Mouse (Mus musculus) lung, embryonic 14.5 days (tissue): ENCODE measurements around the gene Cx3cr1. TPM values are rescaled to one million over a fixed set of nuclear protein-coding genes. Genes with fewer than 3 reads are reported as not detected.

Experiments used
- ATAC-seq: fragments of 200-750 bp; cut with Nextera tagmentation; 2 replicates; pipeline ENCODE4 v1.8.0; 2017; ENCODE audit warnings: mild to moderate bottlenecking, moderate TSS enrichment, moderate library complexity; ENCODE audit not compliant: insufficient read depth
- DNase-seq: peaks from one replicate; pipeline ENCODE4 v3.0.0-alpha.2; 2015
- H3K27ac ChIP-seq: fragments of 300-500 bp; sonication (generic); 2 replicates; pipeline ENCODE4 v1.5.1; 2014; ENCODE audit warnings: low read depth, mild to moderate bottlenecking, moderate library complexity
- H3K27me3 ChIP-seq: fragments of 300-500 bp; sonication (generic); 2 replicates; pipeline ENCODE4 v1.6.1; 2014; ENCODE audit warnings: low read length, control low read depth; ENCODE audit not compliant: insufficient read depth
- H3K36me3 ChIP-seq: fragments of 300-500 bp; sonication (generic); 2 replicates; pipeline ENCODE4 v1.6.1; 2014; ENCODE audit warnings: control low read depth; ENCODE audit not compliant: insufficient read depth
- H3K4me1 ChIP-seq: fragments of 300-500 bp; sonication (generic); 2 replicates; pipeline ENCODE4 v1.6.1; 2014; ENCODE audit warnings: antibody characterized with exemption, control low read depth; ENCODE audit not compliant: insufficient read depth
- H3K4me2 ChIP-seq: fragments of 300-500 bp; sonication (generic); 2 replicates; pipeline ENCODE4 v1.6.1; 2014; ENCODE audit warnings: mild to moderate bottlenecking
- H3K4me3 ChIP-seq: fragments of 300-500 bp; sonication (generic); 2 replicates; pipeline ENCODE4 v1.5.1; 2014; ENCODE audit warnings: low read depth, low read length
- H3K9ac ChIP-seq: fragments of 300-500 bp; sonication (generic); 2 replicates; pipeline ENCODE4 v1.6.1; 2014
- H3K9me3 ChIP-seq: fragments of 300-500 bp; sonication (generic); 2 replicates; pipeline ENCODE4 v1.6.1; 2016; ENCODE audit warnings: low read depth, low read length, control low read depth
- CTCF ChIP-seq: IDR thresholded peaks from 2 replicates; pipeline ENCODE4 v1.5.1; 2016; ENCODE audit warnings: antibody characterized with exemption, low read depth
- WGBS: fragments of 180-500 bp; shearing (Covaris S2); extraction: QIAGEN DNeasy Blood & Tissue Kit; methylation state at CpG from one replicate; pipeline ENCODE4 v1.1.7; 2014; 5-methylcytosine and 5-hydroxymethylcytosine counted together
- polyA plus RNA-seq: library from polyadenylated mRNA; unstranded; fragments of >200 nt; fragmentation: Nextera tagmentation; extraction: Ambion mirVana; gene quantifications from 2 replicates; pipeline ENCODE4 v1.2.1, GENCODE M21; 2014

The Cx3cr1 gene
- polyA plus RNA-seq, 1 experiment from 2014 or later, result 9.7 TPM

GRCm38 (mm10) chr9:120054545-120055277 is 15.0 kb downstream of the Cx3cr1 start:
- Histone ChIP-seq H3K27ac (no peak overlapping the region), H3K36me3 (no peaks in the 10 kb centered on the region), H3K4me1 (no peaks in the 10 kb centered on the region), H3K4me2 (no peak overlapping the region), H3K4me3 (no peak overlapping the region), H3K9me3 (no peaks in the 10 kb centered on the region), H3K27me3 (no peaks in the 10 kb centered on the region), H3K9ac (no peak overlapping the region)
- ATAC-seq, result no peak
- TF ChIP-seq CTCF, result no peak
- no peak for DNase-seq
- 45% methylated on average over 8 of the region's 8 CpGs for WGBS

- H3K9ac ChIP-seq, result no peak overlapping the region
- no peaks in the 10 kb centered on the region for H3K27me3 ChIP-seq
- H3K4me3 ChIP-seq, result no peak overlapping the region
- WGBS, result 45% methylated on average over 3 of the region's 3 CpGs
- no peak overlapping the region for H3K27ac ChIP-seq
- ATAC-seq (no peak), DNase-seq (no peak)
- no peaks in the 10 kb centered on the region for H3K9me3 ChIP-seq
- TF ChIP-seq CTCF, result no peak
- no peaks in the 10 kb centered on the region for H3K4me1 ChIP-seq
- H3K36me3 ChIP-seq, result no peaks in the 10 kb centered on the region
- H3K4me2 ChIP-seq, result no peak overlapping the region
These were observed 20.3 kb downstream of the Cx3cr1 start for GRCm38 (mm10) chr9:120049407-120049806.

DNA sequence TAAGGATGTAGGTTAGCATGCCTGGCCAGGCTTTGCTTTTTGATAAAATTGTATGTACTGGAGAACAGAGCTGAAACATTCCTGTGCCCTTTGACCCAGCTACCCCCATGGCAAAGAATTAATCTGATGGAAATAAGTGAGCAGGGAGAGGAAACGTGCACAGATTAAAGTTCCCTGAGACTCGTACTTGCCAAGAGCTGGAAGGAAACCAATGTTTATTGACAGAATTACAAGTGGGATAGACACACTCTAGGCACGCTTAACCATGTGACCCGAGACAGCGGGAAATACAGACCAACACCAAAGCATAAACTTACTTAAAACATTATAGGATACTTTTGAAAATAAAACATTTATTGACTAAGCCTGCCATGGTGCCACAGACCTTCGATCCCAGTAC is 21.2 kb downstream of the Cx3cr1 start:
- no peak overlapping the region for H3K27ac ChIP-seq
- WGBS, result 49% methylated on average over 6 of the region's 6 CpGs
- H3K9ac ChIP-seq, result no peak overlapping the region
- H3K9me3 ChIP-seq, result no peaks in the 10 kb centered on the region
- no peak overlapping the region for H3K4me2 ChIP-seq
- H3K4me3 ChIP-seq, result no peak overlapping the region
- no peaks in the 10 kb centered on the region for H3K27me3 ChIP-seq
- TF ChIP-seq CTCF, result no peak
- H3K36me3 ChIP-seq, result no peaks in the 10 kb centered on the region
- H3K4me1 ChIP-seq, result no peaks in the 10 kb centered on the region
- no peak for DNase-seq
- no peak for ATAC-seq

- H3K27me3 ChIP-seq, result no peaks in the 10 kb centered on the region
- no peak overlapping the region for H3K9ac ChIP-seq
- no peaks in the 10 kb centered on the region for H3K4me1 ChIP-seq
- no peak overlapping the region for H3K4me2 ChIP-seq
- DNase-seq (no peak), ATAC-seq (no peak)
- TF ChIP-seq CTCF, result no peak
- no peaks in the 10 kb centered on the region for H3K36me3 ChIP-seq
- no peaks in the 10 kb centered on the region for H3K9me3 ChIP-seq
- 80% methylated on average over 7 of the region's 7 CpGs for WGBS
- no peak overlapping the region for H3K4me3 ChIP-seq
- no peak overlapping the region for H3K27ac ChIP-seq
These were observed 26.6 kb downstream of the Cx3cr1 start for GRCm38 (mm10) chr9:120043115-120043514.

DNA sequence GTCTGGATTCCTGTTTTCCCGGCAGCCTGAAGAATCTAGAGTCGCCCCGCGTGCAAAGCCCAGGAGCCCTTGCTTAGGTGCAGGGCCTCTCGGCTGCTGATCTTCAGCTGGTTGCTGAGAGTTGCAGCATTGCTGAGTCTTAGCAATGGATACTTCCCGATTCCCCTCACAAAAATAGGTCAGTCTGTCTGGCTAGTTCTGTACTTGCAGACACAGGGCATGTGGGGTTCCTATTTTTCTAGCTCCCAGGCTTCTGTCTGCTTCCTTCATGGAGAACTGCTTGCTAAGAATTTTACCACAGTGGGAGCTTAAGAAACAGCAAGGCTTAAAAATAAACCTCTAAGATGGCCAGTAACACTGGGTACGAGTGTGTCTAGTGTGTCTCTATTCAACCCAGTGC is 32.3 kb downstream of the Cx3cr1 start:
- H3K4me1 ChIP-seq, result no peaks in the 10 kb centered on the region
- no peak overlapping the region for H3K27ac ChIP-seq
- no peaks in the 10 kb centered on the region for H3K36me3 ChIP-seq
- no peaks in the 10 kb centered on the region for H3K9me3 ChIP-seq
- no peak for TF ChIP-seq CTCF
- no peak overlapping the region for H3K4me3 ChIP-seq
- DNase-seq (no peak), ATAC-seq (no peak)
- 68% methylated on average over 7 of the region's 7 CpGs for WGBS
- H3K4me2 ChIP-seq, result no peak overlapping the region
- no peak overlapping the region for H3K9ac ChIP-seq
- H3K27me3 ChIP-seq, result no peaks in the 10 kb centered on the region

GRCm38 (mm10) chr9:120034375-120034774 is 35.3 kb downstream of the Cx3cr1 start:
- Histone ChIP-seq H3K27me3 (no peaks in the 10 kb centered on the region), H3K4me1 (no peaks in the 10 kb centered on the region), H3K27ac (no peak overlapping the region), H3K9ac (no peak overlapping the region), H3K36me3 (no peaks in the 10 kb centered on the region), H3K9me3 (no peaks in the 10 kb centered on the region), H3K4me3 (no peak overlapping the region), H3K4me2 (no peak overlapping the region)
- 63% methylated on average over 8 of the region's 8 CpGs for WGBS
- no peak for TF ChIP-seq CTCF
- no peak for DNase-seq
- ATAC-seq, result no peak

GRCm38 (mm10) chr9:120032710-120033109 is 37.0 kb downstream of the Cx3cr1 start:
- WGBS, result 57% methylated on average over 6 of the region's 6 CpGs
- Histone ChIP-seq H3K27ac (no peak overlapping the region), H3K9ac (no peak overlapping the region), H3K4me2 (no peak overlapping the region), H3K9me3 (no peaks in the 10 kb centered on the region), H3K27me3 (no peaks in the 10 kb centered on the region), H3K4me1 (no peaks in the 10 kb centered on the region), H3K4me3 (no peak overlapping the region), H3K36me3 (no peaks in the 10 kb centered on the region)
- ATAC-seq (no peak), DNase-seq (no peak)
- no peak for TF ChIP-seq CTCF
